Mouse (Mus musculus) liver, embryonic 14.5 days (tissue): Measurements from ENCODE around the gene Lamp1. TPM values are rescaled to one million over a fixed set of nuclear protein-coding genes. Genes with fewer than 3 reads are reported as not detected.

Experiments
- ATAC-seq: fragments of 200-750 bp; cut with Nextera tagmentation; 2 replicates; pipeline ENCODE4 v1.8.0; 2017; ENCODE audit warnings: moderate number of reproducible peaks, mild to moderate bottlenecking, moderate library complexity; ENCODE audit not compliant: insufficient read depth
- DNase-seq, 3 experiments: peaks; one replicate each; pipeline ENCODE4 v3.0.0-alpha.2; 2012 to 2013; ENCODE audit warnings: low read depth in 3 of 3, low spot score in 3 of 3
- H3K27ac ChIP-seq: fragments of 300-500 bp; sonication (generic); 2 replicates; pipeline ENCODE4 v1.5.1; 2014; ENCODE audit warnings: moderate library complexity, mild to moderate bottlenecking, control low read depth, inconsistent platforms
- H3K27me3 ChIP-seq: fragments of 300-500 bp; sonication (generic); 2 replicates; pipeline ENCODE4 v1.6.1; 2014; ENCODE audit warnings: mild to moderate bottlenecking, low read length, moderate library complexity; ENCODE audit not compliant: control insufficient read depth, insufficient read depth
- H3K36me3 ChIP-seq: fragments of 300-500 bp; sonication (generic); replicated peaks from 2 replicates; pipeline ENCODE4 v1.6.1; 2014; ENCODE audit warnings: low read depth; ENCODE audit not compliant: control insufficient read depth, insufficient read depth
- H3K4me1 ChIP-seq, 2 experiments: fragments of 200-500 bp in 1 of 2; fragments of 300-500 bp in 1 of 2; sonication (generic) in 1 of 2; replicated peaks; 2 replicates each; pipeline ENCODE4 v1.6.1; 2012 to 2014; ENCODE audit warnings: antibody characterized with exemption in 1 of 2, inconsistent platforms in 1 of 2, low read length in 1 of 2; ENCODE audit not compliant: control insufficient read depth in 2 of 2, insufficient read depth in 2 of 2
- H3K4me2 ChIP-seq: fragments of 300-500 bp; sonication (generic); 2 replicates; pipeline ENCODE4 v1.6.1; 2014; ENCODE audit warnings: low read depth, mild to moderate bottlenecking, control low read depth, moderate library complexity
- H3K4me3 ChIP-seq, 2 experiments: fragments of 200-500 bp in 1 of 2; fragments of 300-500 bp in 1 of 2; sonication (generic) in 1 of 2; 2 replicates each; pipeline ENCODE4 v1.5.1; 2012 to 2014; ENCODE audit warnings: low read depth in 2 of 2, low read length in 2 of 2, mild to moderate bottlenecking in 2 of 2, control low read depth in 1 of 2, inconsistent platforms in 1 of 2, moderate library complexity in 1 of 2; ENCODE audit not compliant: insufficient read depth in 1 of 2
- H3K9ac ChIP-seq: fragments of 300-500 bp; sonication (generic); replicated peaks from 2 replicates; pipeline ENCODE4 v1.6.1; 2014; ENCODE audit warnings: mild to moderate bottlenecking, control low read depth, moderate library complexity
- H3K9me3 ChIP-seq: fragments of 300-500 bp; sonication (generic); 2 replicates; pipeline ENCODE4 v1.6.1; 2016; ENCODE audit warnings: low read length, mixed read lengths; ENCODE audit not compliant: control insufficient read depth
- CTCF ChIP-seq: IDR thresholded peaks from 2 replicates; pipeline ENCODE4 v1.5.1; 2016; ENCODE audit warnings: antibody characterized with exemption, low read depth, control low read depth
- EP300 ChIP-seq: IDR thresholded peaks from 2 replicates; pipeline ENCODE4 v1.6.1; 2016; ENCODE audit warnings: antibody characterized with exemption, low read depth
- WGBS: fragments of 180-500 bp; shearing (Covaris S2); extraction: QIAGEN DNeasy Blood & Tissue Kit; methylation state at CpG from one replicate; pipeline ENCODE4 v1.1.7; 2014; ENCODE audit not compliant: insufficient replicate concordance; 5-methylcytosine and 5-hydroxymethylcytosine counted together
- polyA plus RNA-seq, 2 experiments: library from polyadenylated mRNA; depleted of rRNA in 1 of 2; stranded (reverse) in 1 of 2; unstranded in 1 of 2; fragments of >200 nt; fragmentation: Nextera tagmentation in 1 of 2; extraction: Ambion mirVana in 1 of 2; gene quantifications; 2 replicates each; pipeline versions ENCODE4 v1.2.1 to v1.2.3; 2012 to 2014

Gene Lamp1
- polyA plus RNA-seq, 2 experiments, result 137 to 178 TPM

DNA sequence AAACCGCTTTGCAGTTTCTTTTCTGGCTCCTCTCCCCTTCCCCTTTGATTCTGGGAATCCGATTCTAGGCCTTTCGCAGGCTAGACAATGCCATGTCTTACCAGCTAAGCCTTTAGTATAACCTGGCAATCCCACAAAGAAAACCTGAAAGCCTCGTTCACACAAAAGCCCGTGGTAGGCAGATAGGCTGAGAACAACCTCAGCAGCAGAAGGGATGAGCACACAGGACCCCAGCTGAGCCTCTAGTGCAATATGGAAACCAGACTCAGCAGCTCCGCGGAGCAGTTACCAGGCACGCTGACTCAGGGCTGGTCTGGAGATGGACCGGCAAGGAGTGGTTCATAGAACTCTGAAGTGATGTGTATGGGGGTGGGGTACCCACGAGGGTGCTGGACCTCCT lies 35.9 kb downstream of the Lamp1 start:
- Histone ChIP-seq H3K4me3 (no peak overlapping the region), H3K4me2 (no peak overlapping the region), H3K9me3 (no peaks in the 10 kb centered on the region), H3K4me1 (peaks cover 4 to 9% of the 10 kb centered on the region in 2 experiments), H3K36me3 (no peaks in the 10 kb centered on the region), H3K9ac (no peak overlapping the region), H3K27ac (no peak overlapping the region), H3K27me3 (no peaks in the 10 kb centered on the region)
- TF ChIP-seq EP300, result no peak
- no peak for TF ChIP-seq CTCF
- ATAC-seq (no peak), DNase-seq (no peak)
- WGBS, result 59% methylated on average over 10 of the region's 10 CpGs

DNA sequence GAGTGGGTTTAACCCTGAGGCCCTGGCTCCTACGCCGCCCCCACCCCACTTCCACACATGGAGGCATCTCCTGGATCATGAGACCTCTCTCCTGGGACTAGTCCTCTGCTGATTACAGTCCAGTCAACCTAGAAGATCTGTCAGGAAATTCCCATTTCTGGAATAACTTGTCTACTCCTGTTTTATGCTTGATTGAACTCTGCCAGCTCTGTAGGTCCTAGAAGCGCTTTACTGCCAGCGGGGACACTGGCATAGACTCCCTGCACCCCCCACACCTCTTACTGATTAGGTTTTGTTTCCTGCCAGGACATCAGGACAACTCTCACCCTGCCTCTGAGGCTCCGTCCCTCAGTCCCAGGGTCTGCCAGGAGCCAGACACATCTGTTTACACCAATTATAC lies 38.5 kb downstream of the Lamp1 start:
- no peak for ATAC-seq
- Histone ChIP-seq H3K27me3 (no peaks in the 10 kb centered on the region), H3K9ac (no peak overlapping the region), H3K27ac (no peak overlapping the region), H3K4me3 (no peak overlapping the region), H3K4me2 (no peak overlapping the region), H3K9me3 (no peaks in the 10 kb centered on the region), H3K4me1 (peaks cover 9 to 18% of the 10 kb centered on the region in 2 experiments), H3K36me3 (no peaks in the 10 kb centered on the region)
- no peak for TF ChIP-seq EP300
- no peak for DNase-seq
- WGBS, result 80% methylated on average over 5 of the region's 5 CpGs

DNA sequence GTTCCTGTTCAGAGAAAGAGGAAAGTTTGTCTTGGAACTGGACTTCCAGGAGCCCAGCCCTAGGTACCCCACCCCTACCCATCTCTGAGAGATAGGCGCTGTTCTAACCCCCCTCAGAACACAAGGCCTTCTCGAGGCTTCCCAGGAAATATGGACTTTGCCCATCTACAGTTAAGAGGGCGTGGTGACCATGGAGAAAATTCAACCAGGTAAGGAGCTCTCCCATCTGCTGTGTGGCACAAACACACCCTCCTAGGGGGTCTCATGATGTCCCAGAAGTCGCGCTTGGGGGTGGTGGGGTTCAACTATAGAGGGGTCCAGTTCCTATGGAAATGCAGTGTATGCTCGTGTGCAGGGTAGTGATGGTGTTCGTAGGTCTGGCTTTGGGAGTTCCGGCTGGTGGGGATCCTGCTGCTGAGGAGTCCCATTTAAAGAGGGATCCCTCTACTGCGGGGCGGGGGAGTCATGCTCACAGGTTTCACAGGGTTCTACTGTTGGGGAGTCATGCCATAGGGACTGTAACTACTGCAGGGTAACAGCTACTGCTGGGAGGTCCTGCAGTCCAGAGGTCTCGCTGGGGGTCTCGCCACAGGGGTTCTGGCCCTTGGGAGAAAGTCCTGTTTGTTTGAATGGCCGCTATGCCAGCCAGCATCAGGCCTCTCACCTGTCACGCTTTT lies 40.6 kb downstream of the Lamp1 start:
- no peak for ATAC-seq
- Histone ChIP-seq H3K4me2 (peak overlapping the region; percentile 84), H3K36me3 (no peaks in the 10 kb centered on the region; the same call in 1 of the 2 replicates), H3K27ac (no peak overlapping the region), H3K4me1 (peaks cover 22 to 35% of the 10 kb centered on the region in 2 experiments), H3K4me3 (peak overlapping the region; percentile 79 to 88), H3K9me3 (no peaks in the 10 kb centered on the region), H3K9ac (peak overlapping the region; percentile 97), H3K27me3 (no peaks in the 10 kb centered on the region)
- 31% methylated on average over 14 of the region's 14 CpGs for WGBS
- TF ChIP-seq CTCF, result no peak
- no peak for TF ChIP-seq EP300
- no peak for DNase-seq

DNA sequence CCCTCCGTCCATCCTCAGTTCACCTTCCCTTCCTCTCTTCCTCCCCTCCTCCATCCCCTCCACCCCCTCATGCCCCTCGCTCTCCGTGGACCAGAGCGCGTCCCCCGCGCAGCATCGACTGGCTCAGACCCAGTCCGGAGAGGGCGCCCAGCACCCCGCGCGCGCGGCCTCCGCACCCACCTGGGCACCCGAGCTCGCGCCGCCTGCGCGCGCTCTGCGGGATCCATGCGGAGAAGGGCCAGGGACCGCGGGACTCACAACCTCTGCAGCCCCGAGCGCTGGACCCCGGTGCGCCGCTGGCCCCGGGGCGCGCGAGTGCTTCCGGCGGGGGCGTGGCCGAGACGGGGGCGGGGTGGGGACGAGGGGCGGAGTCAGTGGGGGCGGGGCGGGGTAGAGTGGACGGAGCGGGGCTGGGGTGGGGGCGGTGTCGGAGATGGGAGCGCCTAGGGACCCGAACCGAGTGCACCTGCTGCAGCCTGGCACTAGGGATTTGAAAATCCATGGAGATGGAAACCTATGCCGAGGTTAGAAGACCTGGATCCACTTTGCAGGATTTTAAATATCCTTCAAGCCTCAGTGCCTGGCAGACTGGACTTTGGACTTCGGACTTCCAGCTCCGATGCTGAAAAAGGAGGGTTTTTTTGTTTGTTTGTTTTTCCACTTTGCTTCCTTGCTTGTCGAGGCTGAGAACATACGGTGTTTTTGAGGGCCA lies 41.5 kb downstream of the Lamp1 start, which contains the start of gene Grtp1:
TSS of gene Grtp1 (minus strand) at position 320 of the 712 bp plus-strand sequence.
- no peaks in the 10 kb centered on the region for H3K9me3 ChIP-seq
- under 1% methylated on average over 58 of the region's 58 CpGs for WGBS
- peak; percentile 60 for ATAC-seq
- H3K36me3 ChIP-seq, result no peaks in the 10 kb centered on the region; the same call in 1 of the 2 replicates
- H3K4me2 ChIP-seq, result peak within 1 kb of the TSS; percentile 84
- H3K27ac ChIP-seq, result peak within 1 kb of the TSS; percentile 91
- peaks cover 31 to 44% of the 10 kb centered on the region in 2 experiments for H3K4me1 ChIP-seq
- peak within 1 kb of the TSS; percentile 97 for H3K9ac ChIP-seq
- H3K4me3 ChIP-seq, result peak within 1 kb of the TSS; percentile 79 to 88
- no peaks in the 10 kb centered on the region for H3K27me3 ChIP-seq
- DNase-seq, result no peak
- TF ChIP-seq CTCF (no peak), EP300 (no peak)

DNA sequence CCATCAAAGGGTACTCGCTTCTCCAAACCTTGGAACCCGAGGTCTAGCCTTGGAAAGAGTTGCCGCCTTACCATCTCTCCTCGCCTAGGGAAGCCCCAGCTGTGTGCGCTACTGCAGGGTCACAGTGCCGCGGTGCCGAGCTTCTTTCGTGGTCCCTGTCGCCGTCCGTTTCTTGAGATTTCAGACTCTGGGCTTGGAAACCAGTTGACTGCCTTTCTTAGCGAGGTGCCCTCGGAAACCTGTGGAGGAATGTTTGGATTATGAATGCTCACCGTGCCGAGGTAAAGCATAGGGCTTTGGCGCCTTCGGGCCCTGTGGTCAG lies 42.0 kb downstream of the Lamp1 start:
- DNase-seq (no peak), ATAC-seq (peak; percentile 50; the same call in 1 of the 2 replicates)
- TF ChIP-seq EP300, result no peak
- TF ChIP-seq CTCF, result no peak
- peak overlapping the region; percentile 97 for H3K9ac ChIP-seq
- H3K4me3 ChIP-seq, result peak overlapping the region; percentile 79 to 88
- WGBS, result 2% methylated on average over 18 of the region's 18 CpGs
- no peaks in the 10 kb centered on the region for H3K9me3 ChIP-seq
- H3K27ac ChIP-seq, result peak overlapping the region; percentile 91
- no peaks in the 10 kb centered on the region; the same call in 1 of the 2 replicates for H3K36me3 ChIP-seq
- H3K4me1 ChIP-seq, result peaks cover 37 to 49% of the 10 kb centered on the region in 2 experiments
- H3K27me3 ChIP-seq, result no peaks in the 10 kb centered on the region
- peak overlapping the region; percentile 84 for H3K4me2 ChIP-seq
